Mouse (Mus musculus): ENCODE data around the gene Polg. TPM values are rescaled to one million over a fixed set of nuclear protein-coding genes. Genes with fewer than 3 reads are reported as not detected.
A peak's percentile ranks its signal among the peaks of the same experiment; 100 is the strongest.

The Polg gene
- polyA plus RNA-seq, 1 experiment from 2014 or later: 23.0 TPM

- no peak overlapping the region for H3K9ac ChIP-seq (replicated peaks; ENCODE audit: low read depth, low read length)
- H3K27ac ChIP-seq (ENCODE audit: low read depth, low read length): no peak overlapping the region
- no peak overlapping the region for H3K4me2 ChIP-seq (ENCODE audit: low read depth, low read length)
- no peak for ATAC-seq (ENCODE audit: low read depth)
- H3K9me3 ChIP-seq (ENCODE audit: control insufficient read depth, low read length): no peaks in the 10 kb centered on the region
- no peak overlapping the region for H3K4me3 ChIP-seq (ENCODE audit: low read depth, low read length)
- no peaks in the 10 kb centered on the region for H3K27me3 ChIP-seq (ENCODE audit: control insufficient read depth, insufficient read depth, low read length)
- H3K4me1 ChIP-seq (ENCODE audit: control insufficient read depth, insufficient read depth, low read length): no peaks in the 10 kb centered on the region
- no peaks in the 10 kb centered on the region for H3K36me3 ChIP-seq (ENCODE audit: control insufficient read depth, insufficient read depth, low read length)
- WGBS: 95% methylated on average over 9 of the region's 9 CpGs
Measured at GRCm38 (mm10) chr7:79473496-79474194, 7.5 kb upstream of the Polg start.

- no peaks in the 10 kb centered on the region for H3K27me3 ChIP-seq (ENCODE audit: control insufficient read depth, insufficient read depth, low read length)
- no peak overlapping the region for H3K9ac ChIP-seq (replicated peaks; ENCODE audit: low read depth, low read length)
- no peak overlapping the region for H3K4me3 ChIP-seq (ENCODE audit: low read depth, low read length)
- H3K36me3 ChIP-seq (ENCODE audit: control insufficient read depth, insufficient read depth, low read length): no peaks in the 10 kb centered on the region
- no peak overlapping the region for H3K27ac ChIP-seq (ENCODE audit: low read depth, low read length)
- H3K4me2 ChIP-seq (ENCODE audit: low read depth, low read length): no peak overlapping the region
- H3K9me3 ChIP-seq (ENCODE audit: control insufficient read depth, low read length): no peaks in the 10 kb centered on the region
- peaks cover 4% of the 10 kb centered on the region for H3K4me1 ChIP-seq (ENCODE audit: control insufficient read depth, insufficient read depth, low read length)
- ATAC-seq (ENCODE audit: low read depth): no peak
- WGBS: 51% methylated on average over 2 of the region's 2 CpGs
Measured at GRCm38 (mm10) chr7:79472792-79473191, 6.6 kb upstream of the Polg start.

- Histone ChIP-seq H3K27me3 (ENCODE audit: control insufficient read depth, insufficient read depth, low read length) (no peaks in the 10 kb centered on the region), H3K4me2 (ENCODE audit: low read depth, low read length) (no peak overlapping the region), H3K27ac (ENCODE audit: low read depth, low read length) (no peak overlapping the region), H3K4me3 (ENCODE audit: low read depth, low read length) (no peak overlapping the region), H3K9me3 (ENCODE audit: control insufficient read depth, low read length) (no peaks in the 10 kb centered on the region), H3K9ac (replicated peaks; ENCODE audit: low read depth, low read length) (no peak overlapping the region), H3K4me1 (ENCODE audit: control insufficient read depth, insufficient read depth, low read length) (peaks cover 8% of the 10 kb centered on the region), H3K36me3 (ENCODE audit: control insufficient read depth, insufficient read depth, low read length) (no peaks in the 10 kb centered on the region)
- no peak for ATAC-seq (ENCODE audit: low read depth)
- 68% methylated on average over 7 of the region's 7 CpGs for WGBS
Measured at GRCm38 (mm10) chr7:79471436-79471835, 5.3 kb upstream of the Polg start.

- Histone ChIP-seq H3K27me3 (ENCODE audit: control insufficient read depth, insufficient read depth, low read length) (no peaks in the 10 kb centered on the region), H3K27ac (ENCODE audit: low read depth, low read length) (no peak overlapping the region), H3K4me1 (ENCODE audit: control insufficient read depth, insufficient read depth, low read length) (peaks cover 8% of the 10 kb centered on the region), H3K4me3 (ENCODE audit: low read depth, low read length) (no peak overlapping the region), H3K9me3 (ENCODE audit: control insufficient read depth, low read length) (no peaks in the 10 kb centered on the region), H3K9ac (replicated peaks; ENCODE audit: low read depth, low read length) (no peak overlapping the region), H3K4me2 (ENCODE audit: low read depth, low read length) (no peak overlapping the region), H3K36me3 (ENCODE audit: control insufficient read depth, insufficient read depth, low read length) (no peaks in the 10 kb centered on the region)
- 65% methylated on average over 3 of the region's 3 CpGs for WGBS
- no peak for ATAC-seq (ENCODE audit: low read depth)
Measured at GRCm38 (mm10) chr7:79470718-79471117, 4.6 kb upstream of the Polg start.

- Histone ChIP-seq H3K4me3 (ENCODE audit: low read depth, low read length) (no peak overlapping the region), H3K9ac (replicated peaks; ENCODE audit: low read depth, low read length) (no peak overlapping the region), H3K27me3 (ENCODE audit: control insufficient read depth, insufficient read depth, low read length) (no peaks in the 10 kb centered on the region), H3K4me2 (ENCODE audit: low read depth, low read length) (no peak overlapping the region), H3K9me3 (ENCODE audit: control insufficient read depth, low read length) (no peaks in the 10 kb centered on the region), H3K36me3 (ENCODE audit: control insufficient read depth, insufficient read depth, low read length) (no peaks in the 10 kb centered on the region), H3K4me1 (ENCODE audit: control insufficient read depth, insufficient read depth, low read length) (peaks cover 13% of the 10 kb centered on the region), H3K27ac (ENCODE audit: low read depth, low read length) (no peak overlapping the region)
- 84% methylated on average over 5 of the region's 5 CpGs for WGBS
- ATAC-seq (ENCODE audit: low read depth): no peak
Measured at GRCm38 (mm10) chr7:79469766-79470165, 3.6 kb upstream of the Polg start.

- H3K9ac ChIP-seq (replicated peaks; ENCODE audit: low read depth, low read length): no peak overlapping the region
- 78% methylated on average over 8 of the region's 8 CpGs for WGBS
- no peak overlapping the region for H3K27ac ChIP-seq (ENCODE audit: low read depth, low read length)
- no peaks in the 10 kb centered on the region for H3K9me3 ChIP-seq (ENCODE audit: control insufficient read depth, low read length)
- H3K4me1 ChIP-seq (ENCODE audit: control insufficient read depth, insufficient read depth, low read length): peaks cover 19% of the 10 kb centered on the region
- H3K4me3 ChIP-seq (ENCODE audit: low read depth, low read length): no peak overlapping the region
- H3K27me3 ChIP-seq (ENCODE audit: control insufficient read depth, insufficient read depth, low read length): no peaks in the 10 kb centered on the region
- H3K36me3 ChIP-seq (ENCODE audit: control insufficient read depth, insufficient read depth, low read length): no peaks in the 10 kb centered on the region
- no peak for ATAC-seq (ENCODE audit: low read depth)
- no peak overlapping the region for H3K4me2 ChIP-seq (ENCODE audit: low read depth, low read length)
Measured at GRCm38 (mm10) chr7:79468994-79469393, 2.8 kb upstream of the Polg start.

- no peak for ATAC-seq (ENCODE audit: low read depth)
- Histone ChIP-seq H3K4me3 (ENCODE audit: low read depth, low read length) (0 out of 2 replicates have a peak overlapping the region, but pooled peaks have one; percentile 78), H3K4me2 (ENCODE audit: low read depth, low read length) (peak overlapping the region; percentile 53), H3K4me1 (ENCODE audit: control insufficient read depth, insufficient read depth, low read length) (peaks cover 22% of the 10 kb centered on the region), H3K9me3 (ENCODE audit: control insufficient read depth, low read length) (no peaks in the 10 kb centered on the region), H3K9ac (replicated peaks; ENCODE audit: low read depth, low read length) (0 out of 2 replicates have a peak overlapping the region, but pooled peaks have one; percentile 8), H3K27ac (ENCODE audit: low read depth, low read length) (no peak overlapping the region), H3K36me3 (ENCODE audit: control insufficient read depth, insufficient read depth, low read length) (no peaks in the 10 kb centered on the region), H3K27me3 (ENCODE audit: control insufficient read depth, insufficient read depth, low read length) (no peaks in the 10 kb centered on the region)
- WGBS: no CpG with 5 or more reads among the region's 6 CpGs
Measured at GRCm38 (mm10) chr7:79467951-79468350, 1.8 kb upstream of the Polg start.

- Histone ChIP-seq H3K4me1 (ENCODE audit: control insufficient read depth, insufficient read depth, low read length) (peaks cover 22% of the 10 kb centered on the region), H3K9ac (replicated peaks; ENCODE audit: low read depth, low read length) (peak overlapping the region; percentile 76), H3K9me3 (ENCODE audit: control insufficient read depth, low read length) (no peaks in the 10 kb centered on the region), H3K4me3 (ENCODE audit: low read depth, low read length) (peak overlapping the region; percentile 78), H3K36me3 (ENCODE audit: control insufficient read depth, insufficient read depth, low read length) (peaks cover 11% of the 10 kb centered on the region; the same call in 1 of the 2 replicates), H3K4me2 (ENCODE audit: low read depth, low read length) (peak overlapping the region; percentile 91), H3K27me3 (ENCODE audit: control insufficient read depth, insufficient read depth, low read length) (no peaks in the 10 kb centered on the region), H3K27ac (ENCODE audit: low read depth, low read length) (peak overlapping the region; percentile 71)
- WGBS: under 1% methylated on average over 44 of the region's 47 CpGs
- ATAC-seq (ENCODE audit: low read depth): peak; percentile 40; the same call in 1 of the 2 replicates
Measured at GRCm38 (mm10) chr7:79465461-79466044, 609 bp downstream of the Polg start.

GRCm38 (mm10) chr7:79464776-79465420 lies 1.3 kb downstream of the Polg start:
- ATAC-seq (ENCODE audit: low read depth): no peak
- peak overlapping the region; percentile 76 for H3K9ac ChIP-seq (replicated peaks; ENCODE audit: low read depth, low read length)

More at GRCm38 (mm10) chr7:79464776-79465420, 1.3 kb downstream of the Polg start:
- H3K27me3 ChIP-seq (ENCODE audit: control insufficient read depth, insufficient read depth, low read length): no peaks in the 10 kb centered on the region
- H3K9me3 ChIP-seq (ENCODE audit: control insufficient read depth, low read length): no peaks in the 10 kb centered on the region
- H3K4me2 ChIP-seq (ENCODE audit: low read depth, low read length): peak overlapping the region; percentile 91
- WGBS: 8% methylated on average over 39 of the region's 47 CpGs
- H3K36me3 ChIP-seq (ENCODE audit: control insufficient read depth, insufficient read depth, low read length): peaks cover 18% of the 10 kb centered on the region
- H3K4me3 ChIP-seq (ENCODE audit: low read depth, low read length): peak overlapping the region; percentile 78
- peaks cover 22% of the 10 kb centered on the region for H3K4me1 ChIP-seq (ENCODE audit: control insufficient read depth, insufficient read depth, low read length)
- H3K27ac ChIP-seq (ENCODE audit: low read depth, low read length): no peak overlapping the region

Measured in neural tube, embryonic 14.5 days (tissue).